Mouse (Mus musculus) lung, postnatal 0 days (tissue): ENCODE data around the gene Pcsk5.

ENCODE experiments used
- CTCF ChIP-seq: IDR thresholded peaks from 2 replicates; pipeline ENCODE4 v1.5.1; 2016; ENCODE audit warnings: antibody characterized with exemption, mild to moderate bottlenecking
- EP300 ChIP-seq: IDR thresholded peaks from 2 replicates; pipeline ENCODE4 v1.6.1; 2016; ENCODE audit warnings: antibody characterized with exemption, mild to moderate bottlenecking, control low read depth

DNA sequence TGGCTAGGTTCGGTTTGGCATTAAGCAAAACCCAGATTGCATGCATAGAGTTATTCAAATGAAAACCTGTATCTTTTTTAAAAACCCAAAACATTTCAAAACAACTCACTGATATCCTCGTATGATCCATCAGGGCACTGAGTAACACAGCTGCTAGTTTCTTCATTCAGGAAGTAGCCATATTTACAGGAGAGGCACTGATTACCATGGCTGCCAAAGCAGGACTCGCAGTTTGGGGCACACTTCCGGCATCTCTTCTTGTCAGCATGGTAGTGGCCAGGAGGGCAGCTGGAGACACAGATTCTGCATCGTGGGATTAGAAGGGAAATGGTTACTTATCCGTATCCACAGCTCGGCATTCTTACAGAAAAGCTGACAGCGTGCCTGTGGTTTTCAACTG lies 265.1 kb downstream of the Pcsk5 start:
- TF ChIP-seq CTCF: no peak
- TF ChIP-seq EP300: no peak
